Mouse (Mus musculus) cerebellum, postnatal 25 days (tissue): ENCODE data around the gene Tmem117.

Experiments
- DNase-seq, 2 experiments: peaks; one replicate each; pipeline ENCODE4 v3.0.0; 2021; ENCODE audit warnings: mixed read lengths in 2 of 2

Gene Tmem117

DNA sequence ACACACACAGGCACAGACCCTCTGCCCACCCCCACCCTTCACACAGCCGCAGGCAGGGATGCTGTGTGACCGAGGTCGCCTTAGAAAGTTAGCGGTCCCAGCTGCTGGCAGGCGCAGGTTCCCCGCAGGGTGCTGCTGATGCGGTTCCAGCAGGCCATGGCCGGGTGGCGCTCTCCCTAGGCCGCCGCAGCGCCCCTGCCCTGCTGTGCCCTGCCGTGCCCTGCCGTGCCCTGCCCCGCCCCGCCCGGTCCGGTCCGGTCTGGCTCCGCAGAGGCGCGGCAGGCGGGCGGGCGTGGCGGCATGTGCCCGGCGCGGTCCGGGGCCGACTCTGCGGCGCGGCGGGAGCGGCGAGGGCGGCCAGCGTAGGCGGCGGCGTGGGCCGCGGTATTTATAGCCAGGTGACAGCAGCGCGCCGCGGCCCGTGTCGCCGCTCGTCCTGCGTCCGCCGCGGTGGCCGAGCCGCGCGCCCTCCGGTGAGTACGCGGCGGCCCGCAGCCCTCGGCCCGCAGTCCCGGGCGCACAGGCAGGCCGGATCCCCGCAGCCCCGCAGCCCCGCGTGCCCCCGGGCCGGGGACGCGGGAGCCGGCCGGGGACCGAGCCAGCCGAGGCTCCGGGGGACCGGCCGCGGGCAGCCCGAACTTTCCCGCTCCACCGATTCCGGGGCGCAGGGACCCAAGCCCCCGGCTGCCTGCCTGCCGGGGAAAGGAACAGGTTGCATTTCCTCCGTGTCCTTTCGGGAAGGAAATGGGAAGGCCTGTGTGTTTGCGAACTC, at the start of gene Tmem117:
TSS of gene Tmem117 (plus strand) at position 403 of the 772 bp plus-strand sequence.
- DNase-seq, result peak; percentile 74 to 84

DNA sequence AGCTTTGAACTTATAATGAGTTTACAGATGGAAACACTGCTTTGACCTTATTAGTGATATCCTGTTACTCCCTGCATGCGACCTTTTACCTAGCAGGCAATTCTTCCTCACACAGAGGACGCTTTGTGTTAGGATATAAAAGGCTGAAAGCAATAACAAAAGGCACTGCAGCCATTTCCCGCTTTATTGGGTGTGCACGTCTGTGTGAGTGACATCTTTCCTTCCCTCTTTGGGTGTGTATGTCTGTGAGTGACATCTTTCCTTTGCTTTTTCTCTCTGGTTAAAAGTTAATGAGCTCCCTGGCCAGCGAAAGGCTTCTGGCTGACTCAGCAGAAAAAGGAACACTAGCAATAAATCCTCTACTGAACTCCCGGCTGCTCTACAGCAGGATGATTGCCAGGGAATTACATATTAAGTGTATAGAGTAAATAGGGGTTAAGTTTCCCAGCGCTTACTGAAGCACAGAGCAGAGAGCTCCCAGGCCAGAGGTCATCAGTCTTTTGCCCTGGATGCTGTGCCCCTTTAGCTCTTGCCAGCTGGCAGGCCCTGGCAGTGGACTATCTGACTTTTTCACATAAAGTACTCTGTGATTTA, 46.9 kb upstream of the Tmem117 start:
- no peak for DNase-seq

DNA sequence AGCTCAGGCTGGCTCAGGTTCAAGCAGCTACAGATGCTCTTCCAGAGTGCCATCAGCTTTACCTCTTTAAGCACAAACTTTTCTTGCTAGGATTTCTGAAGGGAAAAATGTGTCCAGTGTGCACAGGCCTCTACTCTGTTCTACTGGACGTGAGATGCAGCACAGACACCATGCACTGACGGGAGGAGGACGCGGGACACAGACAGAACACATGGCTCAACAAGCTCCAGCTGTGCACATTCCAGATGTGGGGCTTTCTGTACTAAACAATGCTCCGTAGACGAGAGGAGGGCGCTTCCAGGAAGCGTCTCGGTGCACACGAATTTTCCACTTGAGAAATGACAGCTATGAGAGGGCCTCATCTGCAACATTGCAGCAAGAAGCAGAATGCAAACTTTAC, 45.9 kb upstream of the Tmem117 start:
- DNase-seq, result no peak

DNA sequence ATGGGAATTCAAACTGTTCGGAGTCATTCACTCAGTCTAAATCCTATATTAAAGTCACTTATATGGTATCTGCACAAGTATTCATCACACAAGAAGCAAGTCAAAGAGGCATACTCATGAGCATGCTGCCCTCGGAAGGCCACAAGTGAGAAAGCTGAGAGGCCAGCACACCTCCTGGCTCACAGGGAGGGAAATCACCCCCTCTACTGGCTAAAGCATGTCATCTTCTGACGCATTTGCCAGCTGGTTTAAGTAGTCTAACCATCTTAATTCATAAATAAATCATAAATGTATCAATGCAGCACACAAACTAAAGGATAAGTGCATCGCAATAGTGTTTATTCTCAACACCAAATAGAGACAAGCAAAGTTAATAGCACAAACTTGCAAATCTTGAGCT, 44.3 kb upstream of the Tmem117 start:
- no peak for DNase-seq

DNA sequence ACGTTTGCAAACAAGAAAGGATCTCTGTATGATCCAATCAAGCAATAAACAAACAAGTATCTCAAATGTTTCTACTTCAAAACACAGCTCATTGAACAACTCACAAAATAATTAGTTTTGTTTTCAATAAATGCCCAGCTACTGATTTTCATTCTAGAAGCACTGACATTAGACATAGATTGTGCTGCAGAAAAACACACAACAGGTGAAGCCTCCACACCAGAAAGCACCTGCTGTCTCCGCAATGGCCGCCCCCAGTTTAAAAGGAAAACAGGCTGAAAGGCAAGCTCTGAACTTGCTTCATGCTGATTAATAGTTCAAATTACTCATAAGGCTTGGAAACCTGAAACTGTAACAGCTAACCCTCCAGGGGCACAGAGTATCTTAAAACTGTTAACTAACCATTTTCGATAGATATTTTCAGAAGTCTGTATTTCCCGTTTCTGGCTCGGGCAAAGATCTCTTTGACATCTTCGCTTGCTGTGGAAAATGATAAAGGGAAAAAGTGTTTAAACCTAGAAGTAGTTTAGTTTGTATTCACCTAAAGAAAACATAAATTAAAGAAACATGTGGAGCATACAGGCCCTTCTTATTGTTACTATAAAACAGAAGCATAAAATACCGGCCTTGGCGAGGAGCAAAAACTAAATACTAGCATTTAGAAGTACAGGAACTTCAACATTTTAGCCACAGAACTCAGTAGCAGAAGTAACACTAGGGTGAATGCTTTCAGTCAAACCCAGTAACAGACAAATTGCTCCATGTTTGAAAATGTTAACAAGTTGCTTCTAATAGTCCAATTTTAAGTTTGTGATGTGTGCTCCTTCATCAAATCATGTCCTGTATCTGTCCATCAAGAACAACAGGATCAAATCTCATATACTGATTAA, 41.0 kb upstream of the Tmem117 start:
- DNase-seq, result no peak

DNA sequence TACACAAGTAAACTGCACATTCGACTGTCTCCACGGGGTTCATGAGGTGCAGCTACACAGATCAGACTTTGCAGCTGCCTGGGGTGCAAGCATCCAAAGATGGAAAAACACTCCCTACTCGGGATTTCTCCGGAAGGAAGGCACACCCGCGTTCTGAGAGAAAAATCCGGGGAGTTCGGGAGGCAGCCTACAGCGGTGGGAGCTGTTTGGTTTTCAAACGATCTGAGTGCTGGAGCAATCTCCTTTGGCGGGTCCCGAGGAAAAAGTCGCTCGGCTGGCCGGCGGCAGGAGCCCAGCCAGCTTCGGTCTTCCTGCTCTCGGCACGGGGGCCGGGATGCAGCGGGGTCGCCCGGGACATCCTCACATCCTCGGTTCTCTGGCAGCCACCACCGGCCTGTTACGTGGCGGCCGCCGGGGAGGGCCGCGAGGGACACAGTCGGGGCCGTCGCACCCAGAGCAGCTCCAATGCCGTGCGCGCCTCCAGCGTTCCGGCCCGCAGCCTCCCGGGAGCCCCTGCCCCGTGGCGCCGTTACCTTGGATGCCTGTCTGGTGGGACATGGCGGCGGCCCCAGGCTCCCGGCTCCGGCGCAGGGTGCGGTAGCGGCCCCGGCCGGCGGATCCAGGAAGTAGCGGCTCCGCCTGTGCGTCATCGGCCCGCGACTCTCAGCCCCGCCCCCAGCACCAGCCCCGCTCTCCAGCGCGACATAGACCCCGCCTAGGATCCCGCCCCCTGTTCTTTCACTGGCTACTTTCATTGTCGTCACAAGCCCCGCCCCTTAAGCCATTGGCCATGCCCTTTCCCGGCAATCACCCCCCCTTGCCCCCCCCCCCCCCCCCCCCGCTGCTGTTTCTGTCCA, 39.6 kb upstream of the Tmem117 start, which contains the start of gene Twf1:
TSS of gene Twf1 (minus strand) at position 671 of the 857 bp plus-strand sequence.
- peak; percentile 99 to 100 for DNase-seq

DNA sequence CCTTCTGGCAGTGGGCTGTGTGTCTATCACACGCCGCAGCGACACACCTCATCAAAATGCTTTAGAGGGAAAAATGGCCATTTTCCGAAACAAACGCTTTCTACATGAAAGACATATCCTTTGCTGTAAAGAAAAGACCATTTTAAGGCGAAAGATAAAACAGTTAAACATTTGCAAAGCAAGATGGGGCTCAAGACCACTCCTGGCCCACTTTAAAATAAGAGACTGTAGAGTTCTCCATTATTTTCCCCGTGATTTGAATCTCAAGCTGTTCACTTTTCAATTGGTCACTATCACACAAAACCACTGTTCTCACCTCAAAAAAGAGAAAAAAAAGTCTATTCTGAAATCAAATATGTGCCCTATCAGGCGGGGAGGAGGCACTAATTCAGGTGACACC, 38.9 kb upstream of the Tmem117 start:
- no peak for DNase-seq

DNA sequence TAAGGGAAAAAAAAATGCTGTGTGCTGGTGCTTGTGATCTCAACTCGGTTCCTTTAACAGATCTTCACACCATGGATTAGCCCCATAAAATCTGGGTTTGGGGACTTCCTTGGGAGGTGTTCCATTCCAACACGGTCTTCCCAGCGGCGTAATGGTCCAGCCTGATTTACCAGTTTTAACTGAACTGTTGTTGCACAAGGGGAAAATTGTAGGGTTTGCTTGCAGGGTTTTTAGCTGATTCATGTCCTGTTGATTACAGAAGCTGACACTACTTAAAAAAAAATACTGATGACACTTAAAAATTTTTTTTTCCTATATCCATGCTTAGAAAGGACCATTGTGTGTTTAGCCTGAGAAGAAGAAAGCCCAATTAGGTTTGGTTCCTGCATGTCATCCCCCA, 37.7 kb upstream of the Tmem117 start:
- DNase-seq, result no peak

DNA sequence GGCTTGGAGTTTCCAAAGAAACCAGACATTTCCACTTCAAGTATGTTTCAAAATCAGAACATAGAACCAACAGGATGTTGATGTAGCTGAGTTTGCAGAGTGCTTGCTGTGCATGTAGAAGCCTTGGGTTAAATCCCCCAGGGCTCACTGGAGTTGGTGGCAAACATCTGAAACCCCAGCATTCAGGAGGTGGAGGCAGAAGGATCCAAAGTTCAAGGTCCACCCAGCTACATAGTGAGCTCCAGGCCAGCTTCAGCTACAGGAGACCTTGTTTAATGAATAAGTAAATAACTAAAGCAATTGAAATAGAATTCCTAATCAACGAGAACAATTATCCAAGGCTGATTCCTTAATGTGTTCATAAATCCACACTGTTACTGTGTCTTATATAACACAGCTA, 35.4 kb upstream of the Tmem117 start:
- DNase-seq, result no peak

DNA sequence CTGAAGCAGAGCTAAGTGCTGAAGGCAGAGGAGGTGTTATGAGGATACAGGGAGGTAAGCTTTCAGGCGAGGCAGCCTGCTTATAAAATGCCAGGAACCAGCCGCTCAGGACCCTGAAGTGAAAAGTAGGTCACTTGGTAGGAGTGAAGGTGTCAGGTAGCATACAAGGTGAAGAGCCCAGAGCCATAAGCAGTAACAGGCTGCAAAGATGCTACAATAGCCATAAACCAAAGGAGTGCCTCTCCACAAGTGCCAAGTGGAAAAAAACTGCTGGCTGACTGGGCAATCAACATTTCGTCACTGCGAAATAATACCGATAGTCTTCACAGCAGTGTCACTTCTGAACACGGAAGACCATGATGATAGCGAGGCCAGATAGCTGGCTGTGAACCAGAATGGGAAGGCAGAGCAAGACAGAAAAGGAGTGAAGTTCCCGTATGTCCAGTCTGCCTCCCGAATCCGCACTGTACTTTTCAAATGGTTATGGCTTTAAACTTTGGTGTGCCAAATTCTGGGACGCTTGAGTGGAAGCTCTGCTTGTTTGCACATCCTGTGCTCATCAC, 28.8 kb upstream of the Tmem117 start:
- no peak for DNase-seq

DNA sequence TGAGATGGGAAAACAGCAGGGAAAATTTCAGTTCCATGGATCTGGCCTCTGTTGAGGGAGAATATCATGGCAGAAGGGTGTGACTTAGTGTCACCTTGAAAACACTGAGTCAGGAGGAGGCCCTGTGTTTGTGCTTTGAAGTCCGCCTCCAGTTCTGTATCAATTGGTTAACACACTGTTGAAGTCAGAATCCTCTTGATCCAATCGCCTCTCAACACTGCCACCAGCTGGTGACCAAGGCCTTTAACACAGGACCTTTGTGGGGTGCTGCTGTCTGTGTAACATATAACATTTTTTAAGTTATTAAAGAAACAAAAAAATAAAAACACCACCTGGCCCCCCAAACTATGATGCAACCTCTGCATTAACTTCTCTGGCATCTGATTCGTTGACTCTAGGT, 27.7 kb upstream of the Tmem117 start:
- peak; percentile 53 to 80 for DNase-seq

DNA sequence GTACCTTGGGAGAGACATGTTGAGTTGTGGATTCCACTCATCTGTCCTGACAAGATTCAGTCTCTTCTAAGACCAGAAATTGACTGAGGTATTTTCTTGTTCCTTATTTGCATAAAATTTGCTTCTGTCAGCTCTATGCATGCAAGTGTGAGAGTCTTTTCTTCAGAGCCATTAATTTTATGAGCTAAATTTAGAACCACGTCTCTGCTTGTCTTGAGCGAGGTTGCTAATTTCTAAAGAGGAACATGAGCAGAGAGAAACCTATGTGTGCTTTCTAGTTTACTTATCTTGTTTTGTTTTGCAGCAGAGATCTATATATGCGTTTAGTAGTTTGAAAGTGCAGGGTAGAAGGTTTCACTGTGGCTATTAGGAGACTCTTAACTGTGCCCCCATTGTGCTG, 26.6 kb upstream of the Tmem117 start:
- no peak for DNase-seq

DNA sequence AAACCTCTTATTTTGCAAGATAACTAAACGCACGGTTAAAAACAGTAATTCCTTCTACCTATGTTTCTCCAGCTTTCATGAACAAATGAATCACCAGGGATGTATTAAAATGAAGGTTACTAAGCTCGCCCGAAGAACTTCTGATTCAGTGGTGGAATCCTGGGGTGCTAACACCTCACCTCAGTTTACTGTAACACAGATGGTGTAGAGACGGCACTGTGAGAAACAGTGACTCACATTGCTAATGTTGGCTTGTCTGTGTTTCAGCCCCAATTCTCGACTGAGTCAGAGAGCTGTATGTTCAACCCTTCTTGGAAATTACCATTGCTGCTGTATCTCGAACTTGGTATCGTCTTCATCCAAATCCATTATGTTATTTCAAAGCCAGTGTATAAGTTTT, 21.3 kb upstream of the Tmem117 start:
- no peak for DNase-seq

DNA sequence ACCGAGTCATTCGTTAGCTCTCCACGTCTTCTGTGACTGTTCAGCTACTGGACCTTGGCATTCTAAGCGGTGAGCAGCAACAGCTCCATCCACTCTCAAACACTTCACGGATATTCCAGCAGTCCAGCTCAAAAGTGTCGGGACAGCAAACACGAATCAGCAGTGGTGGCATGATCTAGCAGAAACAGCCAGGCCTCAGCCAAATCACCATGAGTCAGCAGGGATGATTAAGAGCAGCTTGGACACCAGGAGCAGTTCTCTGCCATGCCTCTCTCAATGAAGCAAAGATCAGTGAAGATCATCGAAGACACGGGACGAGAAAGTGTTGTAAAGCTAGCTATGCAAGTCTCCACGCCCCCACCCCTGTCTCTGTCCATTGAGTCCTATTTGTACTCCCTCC, 13.0 kb upstream of the Tmem117 start:
- DNase-seq, result no peak

DNA sequence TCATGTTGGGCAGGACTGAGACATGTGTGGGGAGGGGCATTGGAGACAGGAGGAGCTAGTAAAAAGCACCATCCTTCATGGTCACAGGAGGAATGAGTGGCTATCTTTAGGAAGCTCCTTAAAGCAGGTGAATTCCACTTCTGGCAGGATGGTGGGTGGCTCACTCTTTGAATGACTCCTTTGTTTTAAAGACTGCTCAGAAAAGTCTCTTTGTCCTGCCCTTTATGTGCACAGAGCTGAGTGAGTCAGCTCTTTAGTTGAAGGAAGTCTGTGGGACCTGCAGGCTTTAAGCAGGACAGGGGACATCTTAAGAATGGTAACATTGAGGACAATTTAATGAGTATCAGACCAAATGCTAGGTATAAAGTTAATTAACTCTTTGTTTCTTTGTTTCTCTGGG, 8.1 kb upstream of the Tmem117 start:
- DNase-seq, result no peak

DNA sequence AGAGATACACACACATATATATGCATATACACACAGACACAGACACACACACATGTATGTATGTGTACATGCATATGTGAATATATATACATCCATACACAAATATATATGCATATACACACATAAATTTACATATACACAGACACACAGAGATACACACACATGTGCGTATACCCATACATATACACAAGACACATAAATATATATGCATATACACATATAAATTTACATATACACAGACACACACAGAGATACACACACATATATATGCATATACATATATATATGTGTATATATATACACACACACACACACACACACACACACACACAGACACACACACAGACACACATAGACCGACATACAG, 586 bp upstream of the Tmem117 start:
- DNase-seq, result no peak

DNA sequence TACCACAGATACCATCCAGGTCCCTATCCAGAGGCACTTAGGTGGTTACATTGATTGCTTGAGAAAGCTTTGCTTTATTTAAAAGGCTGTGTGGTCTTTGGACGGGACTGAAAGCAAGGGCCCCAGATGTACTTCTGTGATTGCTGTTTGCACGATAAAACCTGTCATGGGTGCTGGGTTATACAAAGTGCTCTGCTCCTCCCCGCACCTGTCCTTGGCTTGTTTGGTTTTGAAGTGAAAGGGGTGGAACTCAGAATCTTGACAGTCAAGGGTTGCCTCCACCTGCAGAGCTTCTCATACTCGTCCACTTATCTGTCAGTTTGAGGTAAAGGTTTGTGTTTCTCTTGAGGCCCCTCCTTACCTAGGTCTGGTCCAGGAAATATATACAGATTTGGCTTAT, 1.5 kb downstream of the Tmem117 start:
- no peak for DNase-seq

DNA sequence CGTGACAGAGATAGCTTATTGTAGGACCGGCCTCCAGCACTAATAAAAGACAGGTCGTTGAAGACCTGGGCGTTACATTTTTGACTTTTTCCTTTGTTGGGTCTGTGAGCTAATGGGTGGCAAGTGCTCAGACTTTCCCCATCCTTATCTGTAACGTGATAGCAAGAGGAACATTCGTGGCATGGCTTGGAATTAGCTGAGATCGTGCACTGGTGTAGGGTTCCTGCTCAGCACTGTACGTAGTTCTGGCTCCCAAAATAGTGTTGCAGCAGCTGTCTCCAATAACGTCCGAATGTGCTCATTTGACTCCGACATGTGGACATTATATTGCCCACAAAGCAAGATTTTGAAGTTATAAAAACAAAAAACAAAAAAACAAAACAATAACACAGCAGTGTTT, 5.5 kb downstream of the Tmem117 start:
- no peak for DNase-seq

DNA sequence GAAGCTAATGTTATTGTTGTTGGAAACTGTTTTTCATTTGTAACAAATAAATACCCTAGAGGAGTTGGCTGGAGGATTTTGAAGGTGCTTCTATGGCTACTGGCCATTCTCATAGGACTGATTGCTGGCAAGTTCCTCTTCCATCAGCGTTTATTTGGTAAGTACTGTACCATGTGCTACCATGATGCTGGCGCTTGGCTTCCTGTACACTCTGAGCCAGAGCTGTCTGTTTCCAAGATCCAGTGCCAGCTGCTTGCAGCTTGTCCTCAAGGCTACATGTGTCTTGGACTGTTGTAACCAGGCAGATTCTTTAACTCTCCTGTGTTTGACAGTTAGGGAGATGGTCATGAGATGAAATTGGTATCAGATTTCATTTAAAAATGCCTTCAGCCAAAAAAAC, 9.2 kb downstream of the Tmem117 start:
- DNase-seq, result no peak

DNA sequence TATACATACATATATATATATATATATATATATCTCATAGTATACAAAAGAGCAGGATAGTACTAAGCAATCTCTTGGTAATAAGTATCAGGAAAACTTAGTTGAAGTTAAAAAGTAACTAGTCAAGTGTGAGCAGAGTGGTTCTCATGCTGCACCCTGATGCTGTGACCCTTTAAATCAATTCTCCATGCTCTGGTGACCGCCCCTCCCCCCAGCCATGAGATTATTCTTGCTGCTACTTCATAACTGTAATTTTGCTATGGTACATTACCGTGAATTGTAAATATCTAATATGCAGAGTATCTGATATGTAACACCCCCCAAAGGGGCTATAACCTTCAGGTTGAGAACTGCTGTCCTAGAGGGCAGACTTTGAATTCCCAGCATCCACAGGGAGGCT, 10.1 kb downstream of the Tmem117 start:
- no peak for DNase-seq

DNA sequence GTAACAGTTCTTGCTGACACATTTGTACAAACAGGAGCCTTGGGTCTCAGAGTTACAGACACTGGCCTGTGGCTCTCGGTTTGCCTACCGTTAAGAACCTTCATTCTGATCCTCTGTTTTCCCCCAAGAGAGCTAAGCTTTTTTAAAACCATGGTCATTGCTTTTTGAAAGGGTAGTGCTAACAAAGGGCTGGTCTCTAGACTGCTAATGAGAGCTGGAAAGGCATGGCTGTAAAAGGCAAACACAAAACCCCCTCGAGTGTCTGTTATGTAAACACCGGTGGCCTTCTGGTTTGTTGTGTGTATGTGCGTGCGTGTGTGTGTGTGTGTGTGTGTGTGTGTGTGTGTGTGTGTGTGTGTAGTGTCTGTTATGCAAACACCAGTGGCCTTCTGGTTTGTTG, 17.0 kb downstream of the Tmem117 start:
- no peak for DNase-seq

DNA sequence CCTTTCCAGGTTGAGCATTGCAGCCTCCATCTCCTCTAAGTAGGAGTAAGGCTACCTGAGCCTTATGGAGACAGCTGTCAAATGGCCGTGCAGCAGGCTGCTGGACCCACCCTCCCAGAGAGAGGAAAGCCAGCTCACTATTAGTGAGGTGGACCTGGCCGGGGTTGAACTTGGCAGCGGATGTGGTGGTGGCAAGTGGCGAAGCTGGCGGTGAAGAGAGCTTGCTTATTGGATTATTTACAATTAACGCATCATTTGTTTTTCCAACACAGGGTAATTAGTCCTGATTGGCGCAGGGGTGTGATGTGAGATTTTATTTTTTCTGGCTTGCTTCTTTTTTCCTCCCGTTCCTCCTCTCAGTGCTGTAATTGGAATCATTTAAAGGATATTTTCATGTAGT, 19.4 kb downstream of the Tmem117 start:
- DNase-seq, result peak; percentile 40 to 56
